Mouse (Mus musculus): ENCODE measurements around the gene Apaf1. TPM values are rescaled to one million over a fixed set of nuclear protein-coding genes. Genes with fewer than 3 reads are reported as not detected.

Gene Apaf1
- polyA plus RNA-seq, 1 experiment, result 53.9 TPM

GRCm38 (mm10) chr10:90942001-90942700 is 140.4 kb downstream of the Apaf1 start:
- Histone ChIP-seq H3K4me3 (ENCODE audit: insufficient read depth, low read length) (no peak overlapping the region), H3K4me1 (ENCODE audit: control insufficient read depth, insufficient read depth, low read length) (peaks cover 4% of the 10 kb centered on the region; the same call in 1 of the 2 replicates), H3K27ac (ENCODE audit: insufficient read depth, low read length) (no peak overlapping the region)
- TF ChIP-seq CTCF (IDR thresholded peaks at IDR 0.05; ENCODE audit: borderline replicate concordance, insufficient read depth, low read length) (no peak), POLR2A (IDR thresholded peaks at IDR 0.05; ENCODE audit: low read depth, low read length) (no peak)

GRCm38 (mm10) chr10:90940521-90941520 is 141.7 kb downstream of the Apaf1 start:
- Histone ChIP-seq H3K4me1 (ENCODE audit: control insufficient read depth, insufficient read depth, low read length) (peaks cover 4% of the 10 kb centered on the region; the same call in 1 of the 2 replicates), H3K27ac (ENCODE audit: insufficient read depth, low read length) (no peak overlapping the region), H3K4me3 (ENCODE audit: insufficient read depth, low read length) (no peak overlapping the region)
- TF ChIP-seq POLR2A (IDR thresholded peaks at IDR 0.05; ENCODE audit: low read depth, low read length), result no peak
- no peak for TF ChIP-seq CTCF (IDR thresholded peaks at IDR 0.05; ENCODE audit: borderline replicate concordance, insufficient read depth, low read length)

Other genes with a start within 250 kb of the Apaf1 start
- gene Ikbip, start 170 bp upstream of the Apaf1 start, polyA plus RNA-seq (2011; ENCODE audit: insufficient read length, low read depth, missing spikeins), result 141 and 146 TPM in 2 replicates
- gene Slc25a3, start 41.3 kb upstream of the Apaf1 start, polyA plus RNA-seq (2011; ENCODE audit: insufficient read length, low read depth, missing spikeins), result 590 and 652 TPM in 2 replicates
- 97.8 and 164 TPM in 2 replicates for gene Tmpo, start 98.5 kb upstream of the Apaf1 start, polyA plus RNA-seq (2011; ENCODE audit: insufficient read length, low read depth, missing spikeins)